Mouse (Mus musculus) T-helper 17 cell (primary cell): ENCODE measurements around the gene Lpxn.

ENCODE experiments used
- in situ Hi-C, 2 experiments: fragments of 300-600 bp; cut with MboI, MseI; formaldehyde crosslinking; loops; 1 replicate in 1 of 2; 2 replicates in 1 of 2; pipeline ENCODE4 v1.15.1; 2025; ENCODE audit warnings: high pct_unique_total_duplicates in 2 of 2

Gene Lpxn

GRCm38 (mm10) chr19:12795511-12796327 lies at the start of gene Lpxn, which contains the start of gene Zfp91:
Lpxn (plus strand) TSS chr19:12796193.
Zfp91 (minus strand) TSS chr19:12796126.
- in situ Hi-C loops, result no loop called here

GRCm38 (mm10) chr19:12756286-12756685 lies 39.7 kb upstream of the Lpxn start:
- in situ Hi-C loops, result no loop called here

- in situ Hi-C loops, result no loop called here
These were observed 37.0 kb upstream of the Lpxn start for GRCm38 (mm10) chr19:12758936-12759478.

- in situ Hi-C loops, result no loop called here
These were observed 36.3 kb upstream of the Lpxn start for GRCm38 (mm10) chr19:12759656-12760055.

- in situ Hi-C loops, result no loop called here
These were observed 33.5 kb upstream of the Lpxn start for GRCm38 (mm10) chr19:12762212-12763130.

- in situ Hi-C loops, result no loop called here
These were observed 30.7 kb upstream of the Lpxn start, which contains the start of gene Cntf for GRCm38 (mm10) chr19:12765308-12765707. Cntf (minus strand) TSS chr19:12765632.

- in situ Hi-C loops, result loop anchor here (5.0 kb wide), 2 partner anchors 41 to 46 kb away; no protein-coding TSS in a partner anchor
These were observed 25.1 kb upstream of the Lpxn start for GRCm38 (mm10) chr19:12770888-12771287.

- in situ Hi-C loops, result no loop called here
These were observed 15.6 kb upstream of the Lpxn start for GRCm38 (mm10) chr19:12780437-12780836.

GRCm38 (mm10) chr19:12786803-12787395 lies 9.1 kb upstream of the Lpxn start:
- in situ Hi-C loops, result no loop called here

GRCm38 (mm10) chr19:12787721-12788120 lies 8.3 kb upstream of the Lpxn start:
- in situ Hi-C loops, result no loop called here

GRCm38 (mm10) chr19:12792374-12792773 lies 3.6 kb upstream of the Lpxn start:
- in situ Hi-C loops, result no loop called here

GRCm38 (mm10) chr19:12794056-12795044 lies 1.6 kb upstream of the Lpxn start:
- in situ Hi-C loops, result no loop called here

GRCm38 (mm10) chr19:12795110-12795509 lies 883 bp upstream of the Lpxn start:
- in situ Hi-C loops, result no loop called here

GRCm38 (mm10) chr19:12796328-12796931 lies 437 bp downstream of the Lpxn start:
- in situ Hi-C loops, result no loop called here

GRCm38 (mm10) chr19:12797071-12797470 lies 1.1 kb downstream of the Lpxn start:
- in situ Hi-C loops, result no loop called here

GRCm38 (mm10) chr19:12798404-12798803 lies 2.4 kb downstream of the Lpxn start:
- in situ Hi-C loops, result no loop called here

GRCm38 (mm10) chr19:12799081-12799480 lies 3.1 kb downstream of the Lpxn start:
- in situ Hi-C loops, result no loop called here

GRCm38 (mm10) chr19:12800621-12801020 lies 4.6 kb downstream of the Lpxn start:
- in situ Hi-C loops, result loop anchor here (5.0 to 10.0 kb wide), 3 partner anchors 226 to 796 kb away; no protein-coding TSS in a partner anchor

- in situ Hi-C loops, result loop anchor here (5.0 to 10.0 kb wide), 3 partner anchors 226 to 796 kb away; no protein-coding TSS in a partner anchor
These were observed 5.1 kb downstream of the Lpxn start for GRCm38 (mm10) chr19:12801046-12801445.

- in situ Hi-C loops, result loop anchor here (5.0 to 10.0 kb wide), 3 partner anchors 228 to 798 kb away; no protein-coding TSS in a partner anchor
These were observed 6.8 kb downstream of the Lpxn start for GRCm38 (mm10) chr19:12802830-12803229.
